Mouse (Mus musculus) ES-CJ7 (cell line): ENCODE results near the gene Sco2.
A peak's percentile ranks its signal among the peaks of the same experiment; 100 is the strongest.

Source experiments
- DNase-seq: peaks from one replicate; pipeline ENCODE4 v3.0.0; 2011; ENCODE audit warnings: low read depth, low spot score

Sco2 gene

GRCm38 (mm10) chr15:89373027-89373761 is 452 bp downstream of the Sco2 start:
- peak; percentile 94 for DNase-seq

GRCm38 (mm10) chr15:89372536-89372935 is 1.1 kb downstream of the Sco2 start:
- no peak for DNase-seq

GRCm38 (mm10) chr15:89372068-89372467 is 1.6 kb downstream of the Sco2 start:
- no peak for DNase-seq

- no peak for DNase-seq
These were observed 8.5 kb downstream of the Sco2 start for GRCm38 (mm10) chr15:89365141-89365551.

- no peak for DNase-seq
These were observed 10.6 kb downstream of the Sco2 start for GRCm38 (mm10) chr15:89363051-89363450.

GRCm38 (mm10) chr15:89358784-89359183 is 14.9 kb downstream of the Sco2 start:
- DNase-seq: no peak

- peak; percentile 98 for DNase-seq
These were observed 17.3 kb downstream of the Sco2 start for GRCm38 (mm10) chr15:89356372-89356771.

- DNase-seq: peak; percentile 96
These were observed 18.1 kb downstream of the Sco2 start, which contains the start of the genes Lmf2 and Ncaph2 for GRCm38 (mm10) chr15:89355241-89356187. Gene Lmf2 (minus strand): TSS chr15:89355659. Gene Ncaph2 (plus strand): TSS chr15:89355719.

- no peak for DNase-seq
These were observed 19.2 kb downstream of the Sco2 start for GRCm38 (mm10) chr15:89354455-89354854.

- DNase-seq: no peak
These were observed 19.8 kb downstream of the Sco2 start for GRCm38 (mm10) chr15:89353837-89354236.

- DNase-seq: no peak
These were observed 20.9 kb downstream of the Sco2 start for GRCm38 (mm10) chr15:89352795-89353194.

GRCm38 (mm10) chr15:89352054-89352453 is 21.6 kb downstream of the Sco2 start:
- no peak for DNase-seq

- no peak for DNase-seq
These were observed 22.3 kb downstream of the Sco2 start for GRCm38 (mm10) chr15:89351302-89351701.

GRCm38 (mm10) chr15:89350447-89350846 is 23.2 kb downstream of the Sco2 start:
- no peak for DNase-seq

- DNase-seq: no peak
These were observed 30.3 kb downstream of the Sco2 start for GRCm38 (mm10) chr15:89343325-89343724.

GRCm38 (mm10) chr15:89341678-89342077 is 32.0 kb downstream of the Sco2 start:
- no peak for DNase-seq

GRCm38 (mm10) chr15:89340136-89340535 is 33.5 kb downstream of the Sco2 start:
- DNase-seq: no peak

- DNase-seq: no peak
These were observed 34.0 kb downstream of the Sco2 start for GRCm38 (mm10) chr15:89339696-89340095.

- DNase-seq: no peak
These were observed 37.2 kb downstream of the Sco2 start for GRCm38 (mm10) chr15:89336422-89336821.

- no peak for DNase-seq
These were observed 38.7 kb downstream of the Sco2 start for GRCm38 (mm10) chr15:89334774-89335537.

- DNase-seq: no peak
These were observed 39.4 kb downstream of the Sco2 start, which contains the start of gene Miox for GRCm38 (mm10) chr15:89334271-89334670. Gene Miox (plus strand): TSS chr15:89334398.

- no peak for DNase-seq
These were observed 47.2 kb downstream of the Sco2 start for GRCm38 (mm10) chr15:89326441-89326840.
